Mouse (Mus musculus): ENCODE measurements at regions not wholly inside any gene's neighbourhood (a gene's known extent, or its start where the extent isn't known, plus 50 kb on each side); places are given as distances from the start of the nearest gene placed in this dataset.

GRCm38 (mm10) chr10:98727130-98727529 lies 187.1 kb upstream of the Atp2b1 start:
- H3K9ac ChIP-seq (replicated peaks; ENCODE audit: low read depth, low read length): no peak overlapping the region
- no peaks in the 10 kb centered on the region for H3K27me3 ChIP-seq (ENCODE audit: control insufficient read depth, insufficient read depth, low read length)
- no peak overlapping the region for H3K27ac ChIP-seq (ENCODE audit: low read length)
- H3K4me1 ChIP-seq (ENCODE audit: control insufficient read depth, insufficient read depth, low read length): no peaks in the 10 kb centered on the region
- no peak overlapping the region for H3K4me2 ChIP-seq (replicated peaks; ENCODE audit: low read depth, low read length)
- no peaks in the 10 kb centered on the region for H3K9me3 ChIP-seq (ENCODE audit: control insufficient read depth, low read depth, low read length)
- WGBS: 85% methylated on average over 4 of the region's 4 CpGs
- no peak overlapping the region for H3K4me3 ChIP-seq (ENCODE audit: low read depth, low read length)
- no peak for ATAC-seq (ENCODE audit: insufficient number of reproducible peaks, insufficient read depth, low FRiP score, low read depth)
- no peaks in the 10 kb centered on the region for H3K36me3 ChIP-seq (ENCODE audit: control insufficient read depth, insufficient read depth, low read length)

DNA sequence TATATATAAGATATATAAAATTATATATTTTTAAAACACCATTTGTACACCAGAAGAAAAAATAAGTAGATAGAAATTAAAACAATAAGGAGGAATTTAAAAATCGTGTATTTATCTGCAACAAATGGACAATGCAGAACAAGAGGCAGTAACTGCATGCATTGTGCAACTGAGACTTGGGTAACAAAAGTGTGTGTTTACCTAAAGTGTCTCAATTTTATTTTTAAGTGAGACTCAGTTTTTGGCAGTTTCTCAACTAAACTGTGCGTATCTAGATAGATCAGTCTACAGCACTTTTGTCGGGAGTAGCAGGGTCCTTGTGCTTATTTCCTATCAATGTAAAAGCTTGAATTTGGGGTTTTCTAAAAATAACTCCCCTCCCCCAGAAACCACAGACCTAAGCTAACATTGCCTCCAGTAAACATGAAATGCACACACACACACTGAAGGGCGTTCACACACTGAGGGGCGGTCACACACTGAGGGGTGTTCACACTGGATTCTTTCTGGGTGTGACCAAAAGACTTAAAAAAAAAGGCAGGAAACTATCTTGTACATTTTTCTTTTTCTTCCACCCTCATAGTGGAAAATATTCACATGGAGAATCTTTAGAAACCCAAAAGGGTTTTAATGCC lies 185.7 kb upstream of the Atp2b1 start:
- H3K4me1 ChIP-seq (ENCODE audit: control insufficient read depth, insufficient read depth, low read length): no peaks in the 10 kb centered on the region
- H3K27ac ChIP-seq (ENCODE audit: low read length): no peak overlapping the region
- H3K9me3 ChIP-seq (ENCODE audit: control insufficient read depth, low read depth, low read length): no peaks in the 10 kb centered on the region
- no peaks in the 10 kb centered on the region for H3K27me3 ChIP-seq (ENCODE audit: control insufficient read depth, insufficient read depth, low read length)
- H3K9ac ChIP-seq (replicated peaks; ENCODE audit: low read depth, low read length): no peak overlapping the region
- H3K4me3 ChIP-seq (ENCODE audit: low read depth, low read length): no peak overlapping the region
- no peak for ATAC-seq (ENCODE audit: insufficient number of reproducible peaks, insufficient read depth, low FRiP score, low read depth)
- 74% methylated on average over 5 of the region's 5 CpGs for WGBS
- H3K36me3 ChIP-seq (ENCODE audit: control insufficient read depth, insufficient read depth, low read length): no peaks in the 10 kb centered on the region
- no peak overlapping the region for H3K4me2 ChIP-seq (replicated peaks; ENCODE audit: low read depth, low read length)

DNA sequence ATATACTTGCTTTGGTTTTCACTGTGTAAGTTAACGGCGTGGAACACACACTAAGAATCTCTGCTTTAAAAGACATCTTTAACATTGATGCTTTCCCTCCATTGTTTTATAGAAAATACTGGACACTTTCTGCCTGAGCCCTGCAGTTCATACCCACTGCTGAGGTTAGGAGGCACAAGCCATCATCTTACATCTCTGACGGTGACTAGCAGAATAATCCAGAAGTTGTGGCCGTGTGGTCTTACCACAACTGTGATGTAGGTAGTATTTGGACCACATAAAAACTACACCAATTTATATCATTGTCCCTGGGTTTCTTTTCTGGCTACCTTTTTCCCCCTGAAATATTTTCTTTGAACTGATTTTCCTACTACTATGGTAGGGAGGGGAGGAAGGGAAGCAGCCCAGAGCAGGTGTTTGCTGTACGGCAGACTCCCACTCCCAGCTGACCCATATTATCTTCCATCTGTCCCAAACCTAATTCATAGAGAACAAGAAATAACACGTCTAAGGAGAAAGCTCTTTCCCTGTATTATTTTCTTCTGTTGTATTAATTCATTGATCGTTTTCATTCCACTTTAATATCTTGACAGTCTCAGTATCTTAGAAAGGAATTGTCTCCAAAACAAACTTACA lies 180.1 kb upstream of the Atp2b1 start:
- H3K27me3 ChIP-seq (ENCODE audit: control insufficient read depth, insufficient read depth, low read length): no peaks in the 10 kb centered on the region
- H3K36me3 ChIP-seq (ENCODE audit: control insufficient read depth, insufficient read depth, low read length): no peaks in the 10 kb centered on the region
- no peaks in the 10 kb centered on the region for H3K4me1 ChIP-seq (ENCODE audit: control insufficient read depth, insufficient read depth, low read length)
- no peak overlapping the region for H3K4me3 ChIP-seq (ENCODE audit: low read depth, low read length)
- WGBS: 80% methylated on average over 7 of the region's 7 CpGs
- ATAC-seq (ENCODE audit: insufficient number of reproducible peaks, insufficient read depth, low FRiP score, low read depth): no peak
- no peak overlapping the region for H3K4me2 ChIP-seq (replicated peaks; ENCODE audit: low read depth, low read length)
- no peak overlapping the region for H3K27ac ChIP-seq (ENCODE audit: low read length)
- no peak overlapping the region for H3K9ac ChIP-seq (replicated peaks; ENCODE audit: low read depth, low read length)
- no peaks in the 10 kb centered on the region for H3K9me3 ChIP-seq (ENCODE audit: control insufficient read depth, low read depth, low read length)

- H3K27ac ChIP-seq (ENCODE audit: low read length): no peak overlapping the region
- H3K9ac ChIP-seq (replicated peaks; ENCODE audit: low read depth, low read length): no peak overlapping the region
- H3K4me3 ChIP-seq (ENCODE audit: low read depth, low read length): no peak overlapping the region
- H3K4me2 ChIP-seq (replicated peaks; ENCODE audit: low read depth, low read length): no peak overlapping the region
- H3K36me3 ChIP-seq (ENCODE audit: control insufficient read depth, insufficient read depth, low read length): no peaks in the 10 kb centered on the region
- H3K4me1 ChIP-seq (ENCODE audit: control insufficient read depth, insufficient read depth, low read length): no peaks in the 10 kb centered on the region
- H3K27me3 ChIP-seq (ENCODE audit: control insufficient read depth, insufficient read depth, low read length): no peaks in the 10 kb centered on the region
- no peaks in the 10 kb centered on the region for H3K9me3 ChIP-seq (ENCODE audit: control insufficient read depth, low read depth, low read length)
- WGBS: 85% methylated on average over 7 of the region's 7 CpGs
- ATAC-seq (ENCODE audit: insufficient number of reproducible peaks, insufficient read depth, low FRiP score, low read depth): no peak
Measured at GRCm38 (mm10) chr10:98740507-98741147, 173.6 kb upstream of the Atp2b1 start.

DNA sequence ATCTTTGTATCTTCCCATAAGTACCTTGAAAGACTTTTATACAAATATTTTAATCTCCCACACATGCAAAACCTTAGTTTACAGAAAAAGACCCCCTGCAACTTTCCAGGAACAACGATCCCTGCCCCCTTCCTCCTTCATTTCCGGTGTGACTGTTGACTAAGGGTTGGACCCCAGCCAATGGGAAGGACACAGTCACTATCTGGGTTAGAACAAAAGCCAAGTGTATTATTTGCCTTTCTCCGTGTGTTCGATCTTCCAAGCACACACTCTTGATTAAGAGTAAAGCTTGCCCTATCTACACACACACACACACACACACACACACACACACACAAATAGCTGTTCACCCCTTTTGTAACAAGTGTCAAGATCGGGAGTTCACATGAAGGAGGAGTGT lies 172.8 kb upstream of the Atp2b1 start:
- ATAC-seq (ENCODE audit: insufficient number of reproducible peaks, insufficient read depth, low FRiP score, low read depth): no peak
- no peaks in the 10 kb centered on the region for H3K4me1 ChIP-seq (ENCODE audit: control insufficient read depth, insufficient read depth, low read length)
- no peak overlapping the region for H3K4me3 ChIP-seq (ENCODE audit: low read depth, low read length)
- no peak overlapping the region for H3K4me2 ChIP-seq (replicated peaks; ENCODE audit: low read depth, low read length)
- WGBS: 51% methylated on average over 5 of the region's 5 CpGs
- no peak overlapping the region for H3K9ac ChIP-seq (replicated peaks; ENCODE audit: low read depth, low read length)
- no peaks in the 10 kb centered on the region for H3K36me3 ChIP-seq (ENCODE audit: control insufficient read depth, insufficient read depth, low read length)
- H3K27ac ChIP-seq (ENCODE audit: low read length): no peak overlapping the region
- no peaks in the 10 kb centered on the region for H3K27me3 ChIP-seq (ENCODE audit: control insufficient read depth, insufficient read depth, low read length)
- H3K9me3 ChIP-seq (ENCODE audit: control insufficient read depth, low read depth, low read length): no peaks in the 10 kb centered on the region

GRCm38 (mm10) chr10:98742822-98743605 lies 171.2 kb upstream of the Atp2b1 start:
- H3K36me3 ChIP-seq (ENCODE audit: control insufficient read depth, insufficient read depth, low read length): no peaks in the 10 kb centered on the region
- H3K4me2 ChIP-seq (replicated peaks; ENCODE audit: low read depth, low read length): no peak overlapping the region; the same call in 1 of the 2 replicates
- H3K27ac ChIP-seq (ENCODE audit: low read length): no peak overlapping the region
- H3K9me3 ChIP-seq (ENCODE audit: control insufficient read depth, low read depth, low read length): no peaks in the 10 kb centered on the region
- H3K9ac ChIP-seq (replicated peaks; ENCODE audit: low read depth, low read length): no peak overlapping the region
- H3K4me1 ChIP-seq (ENCODE audit: control insufficient read depth, insufficient read depth, low read length): no peaks in the 10 kb centered on the region
- ATAC-seq (ENCODE audit: insufficient number of reproducible peaks, insufficient read depth, low FRiP score, low read depth): no peak
- no peaks in the 10 kb centered on the region for H3K27me3 ChIP-seq (ENCODE audit: control insufficient read depth, insufficient read depth, low read length)
- WGBS: 41% methylated on average over 16 of the region's 16 CpGs
- H3K4me3 ChIP-seq (ENCODE audit: low read depth, low read length): no peak overlapping the region

DNA sequence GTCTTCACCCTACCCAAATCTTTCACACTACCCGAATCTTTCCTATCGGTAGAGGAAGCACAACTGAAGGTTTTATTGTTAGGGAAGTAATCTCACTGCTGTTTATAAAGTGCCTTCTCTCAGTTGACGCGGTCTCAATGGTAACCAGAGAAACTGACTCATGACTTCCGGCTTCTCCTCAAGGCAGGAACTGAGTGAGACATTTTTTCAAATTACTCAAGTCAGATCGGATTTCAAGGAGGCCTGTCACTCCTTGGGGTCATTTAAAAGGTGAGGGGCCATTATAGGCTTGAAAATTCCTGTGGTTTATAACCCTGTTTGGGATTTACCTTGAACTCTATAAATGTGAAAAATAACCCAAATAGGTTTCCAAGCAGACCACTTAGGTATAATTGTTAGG lies 170.0 kb upstream of the Atp2b1 start:
- no peaks in the 10 kb centered on the region for H3K36me3 ChIP-seq (ENCODE audit: control insufficient read depth, insufficient read depth, low read length)
- H3K4me3 ChIP-seq (ENCODE audit: low read depth, low read length): no peak overlapping the region
- H3K27ac ChIP-seq (ENCODE audit: low read length): no peak overlapping the region
- no peak overlapping the region for H3K9ac ChIP-seq (replicated peaks; ENCODE audit: low read depth, low read length)
- WGBS: 25% methylated on average over 6 of the region's 6 CpGs
- H3K9me3 ChIP-seq (ENCODE audit: control insufficient read depth, low read depth, low read length): no peaks in the 10 kb centered on the region
- H3K4me1 ChIP-seq (ENCODE audit: control insufficient read depth, insufficient read depth, low read length): no peaks in the 10 kb centered on the region
- H3K4me2 ChIP-seq (replicated peaks; ENCODE audit: low read depth, low read length): no peak overlapping the region
- no peak for ATAC-seq (ENCODE audit: insufficient number of reproducible peaks, insufficient read depth, low FRiP score, low read depth)
- H3K27me3 ChIP-seq (ENCODE audit: control insufficient read depth, insufficient read depth, low read length): no peaks in the 10 kb centered on the region

DNA sequence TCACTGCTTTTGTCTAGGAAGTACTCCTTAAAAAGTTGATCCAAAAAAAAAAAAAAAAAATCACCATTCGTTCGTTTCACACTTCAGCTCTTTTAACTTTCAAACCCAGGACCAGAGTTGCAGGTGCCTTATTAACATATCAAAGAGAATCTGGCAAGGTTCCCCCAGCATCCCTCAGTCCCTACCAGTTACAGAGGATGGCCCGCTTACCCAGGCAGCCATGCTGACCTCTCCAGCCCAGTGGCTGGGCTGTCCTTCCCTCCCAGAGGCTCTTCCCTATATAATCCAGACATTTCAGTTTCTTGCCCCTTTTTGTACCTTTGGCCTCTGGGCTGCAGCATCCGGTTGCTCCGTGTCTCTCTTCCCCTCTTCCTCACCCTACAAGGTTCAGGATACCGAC lies 169.5 kb upstream of the Atp2b1 start:
- WGBS: 41% methylated on average over 6 of the region's 6 CpGs
- Histone ChIP-seq H3K36me3 (ENCODE audit: control insufficient read depth, insufficient read depth, low read length) (no peaks in the 10 kb centered on the region), H3K27me3 (ENCODE audit: control insufficient read depth, insufficient read depth, low read length) (no peaks in the 10 kb centered on the region), H3K9ac (replicated peaks; ENCODE audit: low read depth, low read length) (no peak overlapping the region), H3K27ac (ENCODE audit: low read length) (no peak overlapping the region), H3K9me3 (ENCODE audit: control insufficient read depth, low read depth, low read length) (no peaks in the 10 kb centered on the region), H3K4me1 (ENCODE audit: control insufficient read depth, insufficient read depth, low read length) (no peaks in the 10 kb centered on the region), H3K4me3 (ENCODE audit: low read depth, low read length) (no peak overlapping the region), H3K4me2 (replicated peaks; ENCODE audit: low read depth, low read length) (no peak overlapping the region)
- ATAC-seq (ENCODE audit: insufficient number of reproducible peaks, insufficient read depth, low FRiP score, low read depth): no peak
